Mouse (Mus musculus): ENCODE results near the gene Nuak1. TPM values are rescaled to one million over a fixed set of nuclear protein-coding genes. Genes with fewer than 3 reads are reported as not detected.

Nuak1 gene
- polyA plus RNA-seq, 1 experiment from 2014 or later = 5.5 TPM

DNA sequence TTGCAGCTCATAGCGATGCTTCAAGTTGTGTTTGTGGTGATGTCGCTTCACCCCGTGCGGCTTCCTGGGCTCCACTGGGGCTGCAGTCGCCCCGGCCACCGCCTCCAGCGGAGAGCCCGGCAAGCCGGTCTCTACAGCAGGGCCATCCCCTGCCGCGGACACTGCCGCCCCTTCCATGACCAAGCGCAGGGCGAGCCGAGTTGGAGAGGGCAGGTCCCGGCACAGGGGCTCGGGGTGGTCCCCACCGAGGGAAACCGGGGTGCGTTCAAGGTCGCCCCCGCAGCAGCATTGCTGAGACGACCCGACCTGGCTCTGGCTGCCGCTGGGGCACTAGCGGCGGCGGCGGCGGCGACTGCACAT lies 236 bp downstream of the Nuak1 start:
- H3K4me2 ChIP-seq (ENCODE audit: low read length) = peak overlapping the region; percentile 97
- no peaks in the 10 kb centered on the region for H3K27me3 ChIP-seq (ENCODE audit: control insufficient read depth, insufficient read depth, low read depth, low read length)
- under 1% methylated on average over 32 of the region's 32 CpGs for WGBS
- H3K4me1 ChIP-seq (ENCODE audit: control insufficient read depth, insufficient read depth, low read length) = peaks cover 38% of the 10 kb centered on the region
- H3K36me3 ChIP-seq (ENCODE audit: control insufficient read depth, insufficient read depth, low read length) = no peaks in the 10 kb centered on the region
- ATAC-seq = peak; percentile 64
- peak overlapping the region; percentile 99 for H3K9ac ChIP-seq (ENCODE audit: low read depth, low read length)
- peak overlapping the region; percentile 83 for H3K4me3 ChIP-seq (ENCODE audit: low read depth, low read length)
- H3K9me3 ChIP-seq (replicated peaks; ENCODE audit: control insufficient read depth, low read length, poor library complexity, severe bottlenecking) = no peaks in the 10 kb centered on the region
- H3K27ac ChIP-seq (ENCODE audit: low read length) = peak overlapping the region; percentile 93

DNA sequence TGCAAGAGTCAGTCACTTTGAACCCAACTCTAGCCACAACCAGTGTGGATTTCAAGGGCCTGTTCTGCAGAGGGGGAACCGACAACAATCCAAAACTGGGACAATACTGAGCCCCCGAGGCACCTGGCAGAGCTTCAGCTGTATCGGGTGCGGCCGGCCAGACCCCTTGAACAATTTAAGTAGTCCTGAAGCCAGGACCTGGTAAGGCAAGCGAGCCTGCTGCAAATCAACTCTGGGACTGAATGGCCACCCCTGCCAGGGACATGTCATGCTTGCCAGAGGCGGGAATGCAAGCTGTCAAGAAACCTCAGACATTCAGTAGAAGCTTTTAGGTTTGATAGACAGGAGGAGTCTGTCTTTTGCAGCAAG lies 1.2 kb downstream of the Nuak1 start:
- WGBS = 7% methylated on average over 7 of the region's 7 CpGs
- H3K27ac ChIP-seq (ENCODE audit: low read length) = 0 out of 2 replicates have a peak overlapping the region, but pooled peaks have one; percentile 3

DNA sequence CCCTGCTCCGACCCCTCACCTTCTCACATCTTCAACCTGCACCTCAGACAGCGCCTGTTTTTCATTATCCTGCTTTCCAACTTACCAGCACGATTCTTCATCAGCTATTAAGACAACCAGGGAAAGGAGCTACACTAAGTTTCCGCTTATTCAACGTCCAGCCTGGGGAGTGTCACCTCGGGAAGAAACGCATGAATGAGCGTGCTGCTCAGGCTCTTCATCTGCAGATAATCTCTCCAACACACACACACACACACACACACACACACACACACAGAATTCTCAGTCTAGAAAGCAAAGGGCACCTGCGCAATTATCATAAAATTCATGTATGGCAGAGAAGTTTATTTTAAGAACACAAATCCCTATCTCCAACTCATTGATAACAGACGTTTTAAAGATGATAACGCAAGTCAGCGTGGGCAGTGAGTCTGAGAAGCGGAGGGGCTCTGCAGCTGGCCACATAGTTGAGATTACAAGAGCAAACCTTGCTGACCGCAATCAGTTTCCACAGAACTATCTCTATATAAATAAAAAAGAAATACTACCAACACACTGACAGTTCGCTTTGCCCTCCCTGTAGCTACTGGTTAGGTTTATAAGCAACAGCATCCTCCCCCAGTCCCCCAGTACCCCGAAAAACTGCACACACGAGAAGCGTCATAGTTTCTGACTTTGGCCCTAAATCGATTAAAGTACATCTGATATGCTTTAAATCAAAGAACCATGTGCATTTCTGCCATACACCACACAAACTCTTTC lies 1.8 kb downstream of the Nuak1 start:
- Histone ChIP-seq H3K27ac (ENCODE audit: low read length) (peak overlapping the region; percentile 72), H3K36me3 (ENCODE audit: control insufficient read depth, insufficient read depth, low read length) (no peaks in the 10 kb centered on the region), H3K9ac (ENCODE audit: low read depth, low read length) (peak overlapping the region; percentile 99), H3K27me3 (ENCODE audit: control insufficient read depth, insufficient read depth, low read depth, low read length) (no peaks in the 10 kb centered on the region), H3K4me2 (ENCODE audit: low read length) (peak overlapping the region; percentile 97), H3K9me3 (replicated peaks; ENCODE audit: control insufficient read depth, low read length, poor library complexity, severe bottlenecking) (no peaks in the 10 kb centered on the region), H3K4me1 (ENCODE audit: control insufficient read depth, insufficient read depth, low read length) (peaks cover 38% of the 10 kb centered on the region), H3K4me3 (ENCODE audit: low read depth, low read length) (peak overlapping the region; percentile 83)
- ATAC-seq = no peak
- WGBS = 18% methylated on average over 19 of the region's 19 CpGs

More for the DNA sequence above, 1.2 kb downstream of the Nuak1 start:
- H3K4me2 ChIP-seq (ENCODE audit: low read length) = peak overlapping the region; percentile 97
- H3K36me3 ChIP-seq (ENCODE audit: control insufficient read depth, insufficient read depth, low read length) = no peaks in the 10 kb centered on the region
- H3K4me1 ChIP-seq (ENCODE audit: control insufficient read depth, insufficient read depth, low read length) = peaks cover 38% of the 10 kb centered on the region
- H3K27me3 ChIP-seq (ENCODE audit: control insufficient read depth, insufficient read depth, low read depth, low read length) = no peaks in the 10 kb centered on the region
- no peaks in the 10 kb centered on the region for H3K9me3 ChIP-seq (replicated peaks; ENCODE audit: control insufficient read depth, low read length, poor library complexity, severe bottlenecking)
- no peak for ATAC-seq
- peak overlapping the region; percentile 83 for H3K4me3 ChIP-seq (ENCODE audit: low read depth, low read length)
- peak overlapping the region; percentile 99 for H3K9ac ChIP-seq (ENCODE audit: low read depth, low read length)

DNA sequence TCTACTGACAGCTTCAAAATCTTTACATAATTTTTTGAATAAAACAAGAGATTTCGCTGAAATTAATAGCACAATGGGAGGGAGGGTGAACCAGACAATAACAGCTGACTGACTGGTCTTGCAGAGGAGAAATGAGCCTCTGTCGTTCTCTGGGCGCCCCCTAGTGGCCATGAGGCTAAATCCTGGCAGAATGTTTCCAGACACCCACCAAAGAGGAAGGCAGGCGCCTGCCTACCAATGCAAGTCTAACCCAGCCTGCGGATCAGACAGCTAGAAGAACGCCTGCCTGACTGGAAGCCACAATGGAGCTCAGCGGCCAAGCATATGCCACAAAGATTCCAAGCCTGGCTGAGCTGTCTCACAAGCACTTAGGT lies 2.4 kb downstream of the Nuak1 start:
- Histone ChIP-seq H3K27ac (ENCODE audit: low read length) (peak overlapping the region; percentile 72), H3K27me3 (ENCODE audit: control insufficient read depth, insufficient read depth, low read depth, low read length) (no peaks in the 10 kb centered on the region), H3K36me3 (ENCODE audit: control insufficient read depth, insufficient read depth, low read length) (peaks cover 4% of the 10 kb centered on the region), H3K4me1 (ENCODE audit: control insufficient read depth, insufficient read depth, low read length) (peaks cover 38% of the 10 kb centered on the region), H3K9ac (ENCODE audit: low read depth, low read length) (peak overlapping the region; percentile 99), H3K4me3 (ENCODE audit: low read depth, low read length) (peak overlapping the region; percentile 83), H3K9me3 (replicated peaks; ENCODE audit: control insufficient read depth, low read length, poor library complexity, severe bottlenecking) (no peaks in the 10 kb centered on the region), H3K4me2 (ENCODE audit: low read length) (peak overlapping the region; percentile 97)
- WGBS = under 1% methylated on average over 7 of the region's 7 CpGs
- peak; percentile 75 for ATAC-seq

DNA sequence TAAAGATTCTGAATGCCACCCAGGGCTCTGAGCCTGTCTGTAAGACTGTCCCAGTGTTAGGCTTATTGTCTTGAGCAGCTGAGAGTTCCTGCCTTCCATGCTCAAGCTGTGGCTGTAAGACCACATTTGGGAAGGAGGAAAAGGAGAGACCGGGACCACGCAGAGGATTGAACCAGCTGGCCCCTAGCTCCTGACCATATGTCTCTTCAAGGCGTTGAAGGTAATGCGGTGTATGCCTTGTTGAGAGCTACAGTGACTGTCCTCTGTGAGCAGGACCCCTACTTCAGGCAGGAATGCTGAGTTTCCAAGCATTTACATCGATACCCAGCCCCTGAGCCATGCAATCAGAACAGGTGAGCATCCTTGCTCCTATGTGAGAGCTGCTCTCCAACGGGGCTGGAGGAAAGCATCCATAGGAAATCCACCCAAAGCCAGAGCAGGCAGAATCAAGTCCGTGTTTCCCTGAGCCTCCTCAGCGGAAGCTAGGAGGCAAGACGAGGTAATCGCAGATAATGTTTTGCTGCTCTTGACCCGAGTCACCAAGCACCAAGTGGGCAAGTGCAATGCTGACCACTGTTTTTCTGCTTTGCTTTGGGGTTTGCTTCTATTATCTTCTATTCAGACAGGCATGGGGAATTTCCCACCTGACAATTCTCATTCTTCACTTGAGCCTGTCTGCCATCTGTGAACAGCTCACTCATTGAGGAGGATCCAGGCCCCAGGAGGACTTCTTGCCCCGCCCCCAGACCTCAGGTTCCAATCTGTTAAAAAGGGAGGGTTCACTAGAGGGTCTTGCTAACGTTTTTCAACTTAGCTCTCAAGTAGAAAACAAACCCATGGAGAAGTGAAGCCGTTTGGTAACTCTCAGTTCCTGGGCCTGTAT lies 3.0 kb downstream of the Nuak1 start:
- Histone ChIP-seq H3K9ac (ENCODE audit: low read depth, low read length) (peak overlapping the region; percentile 64), H3K4me2 (ENCODE audit: low read length) (peak overlapping the region; percentile 97), H3K27ac (ENCODE audit: low read length) (peak overlapping the region; percentile 72), H3K4me3 (ENCODE audit: low read depth, low read length) (peak overlapping the region; percentile 83), H3K27me3 (ENCODE audit: control insufficient read depth, insufficient read depth, low read depth, low read length) (no peaks in the 10 kb centered on the region), H3K9me3 (replicated peaks; ENCODE audit: control insufficient read depth, low read length, poor library complexity, severe bottlenecking) (no peaks in the 10 kb centered on the region), H3K4me1 (ENCODE audit: control insufficient read depth, insufficient read depth, low read length) (peaks cover 35% of the 10 kb centered on the region), H3K36me3 (ENCODE audit: control insufficient read depth, insufficient read depth, low read length) (peaks cover 4% of the 10 kb centered on the region)
- peak; percentile 29; the same call in 1 of the 2 replicates for ATAC-seq
- WGBS = 22% methylated on average over 14 of the region's 14 CpGs

DNA sequence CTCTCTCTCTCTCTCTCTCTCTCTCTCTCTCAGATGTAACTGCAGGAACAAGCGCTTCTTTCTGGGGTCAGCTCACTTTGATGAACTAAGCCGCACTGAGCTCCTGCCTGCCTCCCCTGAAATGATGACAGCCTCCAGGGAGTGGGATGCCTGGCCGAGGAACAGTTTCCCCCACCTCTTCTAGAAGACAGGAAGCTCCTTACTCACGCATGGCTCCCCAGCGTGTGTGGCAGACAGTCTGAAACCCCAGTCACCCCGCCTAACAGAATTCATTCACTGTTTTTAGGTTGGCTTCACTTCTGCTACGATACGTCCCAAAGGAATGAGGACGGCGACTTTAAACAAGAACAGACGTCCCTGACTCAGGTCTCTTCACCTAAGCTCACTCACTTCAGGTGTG lies 4.5 kb downstream of the Nuak1 start:
- Histone ChIP-seq H3K4me1 (ENCODE audit: control insufficient read depth, insufficient read depth, low read length) (peaks cover 28% of the 10 kb centered on the region), H3K4me2 (ENCODE audit: low read length) (no peak overlapping the region), H3K9me3 (replicated peaks; ENCODE audit: control insufficient read depth, low read length, poor library complexity, severe bottlenecking) (no peaks in the 10 kb centered on the region), H3K27ac (ENCODE audit: low read length) (no peak overlapping the region), H3K27me3 (ENCODE audit: control insufficient read depth, insufficient read depth, low read depth, low read length) (no peaks in the 10 kb centered on the region), H3K4me3 (ENCODE audit: low read depth, low read length) (no peak overlapping the region), H3K36me3 (ENCODE audit: control insufficient read depth, insufficient read depth, low read length) (peaks cover 4% of the 10 kb centered on the region), H3K9ac (ENCODE audit: low read depth, low read length) (no peak overlapping the region)
- ATAC-seq = no peak
- 46% methylated on average over 11 of the region's 11 CpGs for WGBS

DNA sequence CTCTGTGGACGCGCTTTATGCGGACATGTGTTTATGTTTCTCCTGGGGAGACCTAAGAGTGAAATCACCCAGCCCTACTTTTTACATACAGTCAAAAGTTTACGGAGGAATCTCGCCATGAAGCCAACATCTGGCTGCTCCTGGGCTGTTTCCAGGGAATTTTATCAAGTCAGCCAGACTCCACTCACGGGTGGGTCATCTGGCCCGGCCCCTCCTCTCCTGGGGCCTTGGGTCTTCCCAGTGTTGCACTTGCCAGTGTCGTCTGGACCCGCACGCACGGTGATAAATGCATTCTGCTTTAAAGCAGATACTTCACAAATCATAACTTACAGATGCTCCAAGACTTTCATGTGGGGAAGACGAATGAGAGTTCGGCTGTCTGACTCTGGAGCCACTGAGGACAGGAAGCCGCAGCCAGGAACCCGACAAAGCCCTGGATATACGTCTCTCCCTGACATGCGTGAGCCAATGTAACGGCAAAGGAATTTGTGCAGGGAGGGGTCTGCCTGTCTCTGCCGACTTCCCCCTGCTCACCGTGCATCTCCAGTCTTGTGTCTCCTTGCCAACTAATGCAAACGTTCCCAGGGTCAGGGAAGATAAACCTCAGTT lies 7.1 kb downstream of the Nuak1 start:
- Histone ChIP-seq H3K4me1 (ENCODE audit: control insufficient read depth, insufficient read depth, low read length) (peaks cover 24% of the 10 kb centered on the region), H3K9ac (ENCODE audit: low read depth, low read length) (no peak overlapping the region), H3K27me3 (ENCODE audit: control insufficient read depth, insufficient read depth, low read depth, low read length) (no peaks in the 10 kb centered on the region), H3K9me3 (replicated peaks; ENCODE audit: control insufficient read depth, low read length, poor library complexity, severe bottlenecking) (no peaks in the 10 kb centered on the region), H3K4me3 (ENCODE audit: low read depth, low read length) (no peak overlapping the region), H3K36me3 (ENCODE audit: control insufficient read depth, insufficient read depth, low read length) (peaks cover 4% of the 10 kb centered on the region), H3K27ac (ENCODE audit: low read length) (no peak overlapping the region), H3K4me2 (ENCODE audit: low read length) (no peak overlapping the region)
- no peak for ATAC-seq
- 87% methylated on average over 21 of the region's 21 CpGs for WGBS

DNA sequence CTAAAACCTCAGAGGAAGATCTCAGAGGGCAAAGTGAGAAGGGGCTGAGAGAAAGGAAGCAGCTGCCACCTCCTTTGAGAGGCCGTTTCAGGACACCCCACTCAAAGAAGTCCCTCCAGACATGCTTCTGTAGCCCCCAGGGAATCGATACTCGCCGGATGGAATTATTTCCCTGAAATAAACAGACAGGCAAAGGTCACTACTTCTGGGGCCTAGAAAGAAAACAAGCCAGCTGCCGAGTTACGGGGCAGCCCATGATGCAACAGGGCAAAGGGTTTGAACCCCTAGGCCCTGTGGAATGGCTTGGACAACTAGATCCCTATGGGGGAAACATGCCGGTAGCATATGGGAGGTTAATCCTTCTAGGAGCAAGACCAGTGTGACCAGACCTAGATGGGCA lies 16.0 kb downstream of the Nuak1 start:
- WGBS = 59% methylated on average over 7 of the region's 7 CpGs
- H3K4me1 ChIP-seq (ENCODE audit: control insufficient read depth, insufficient read depth, low read length) = peaks cover 6% of the 10 kb centered on the region; the same call in 1 of the 2 replicates
- H3K4me2 ChIP-seq (ENCODE audit: low read length) = no peak overlapping the region
- ATAC-seq = no peak
- no peak overlapping the region for H3K9ac ChIP-seq (ENCODE audit: low read depth, low read length)
- no peak overlapping the region for H3K4me3 ChIP-seq (ENCODE audit: low read depth, low read length)
- no peaks in the 10 kb centered on the region for H3K9me3 ChIP-seq (replicated peaks; ENCODE audit: control insufficient read depth, low read length, poor library complexity, severe bottlenecking)
- no peaks in the 10 kb centered on the region; the same call in 1 of the 2 replicates for H3K36me3 ChIP-seq (ENCODE audit: control insufficient read depth, insufficient read depth, low read length)
- H3K27ac ChIP-seq (ENCODE audit: low read length) = no peak overlapping the region
- H3K27me3 ChIP-seq (ENCODE audit: control insufficient read depth, insufficient read depth, low read depth, low read length) = no peaks in the 10 kb centered on the region
